Mouse (Mus musculus) midbrain, embryonic 14.5 days (tissue): ENCODE measurements at regions not wholly inside any gene's neighbourhood (a gene's known extent, or its start where the extent isn't known, plus 50 kb on each side); places are given as distances from the start of the nearest gene placed in this dataset.
A peak's percentile ranks its signal among the peaks of the same experiment; 100 is the strongest.
"Not testable (repeated sequence)": the region's sequence is repeated elsewhere in the genome, so short reads cannot be mapped to it uniquely, and the experiment has no call there.

Experiments
- ATAC-seq: fragments of 200-750 bp; cut with Nextera tagmentation; 2 replicates; pipeline ENCODE4 v1.8.0; 2017; ENCODE audit warnings: moderate number of reproducible peaks, moderate library complexity; ENCODE audit not compliant: low FRiP score, low TSS enrichment
- DNase-seq: peaks from one replicate; pipeline ENCODE4 v3.0.0-alpha.2; 2015
- H3K27ac ChIP-seq: fragments of 300-500 bp; sonication (generic); replicated peaks from 2 replicates; pipeline ENCODE4 v1.5.1; 2014; ENCODE audit warnings: mild to moderate bottlenecking, low read depth, low read length, moderate library complexity
- H3K27me3 ChIP-seq: fragments of 300-500 bp; sonication (generic); 2 replicates; pipeline ENCODE4 v1.6.1; 2014; ENCODE audit warnings: low read length, control low read depth, mixed read lengths; ENCODE audit not compliant: control insufficient read depth, insufficient read depth
- H3K36me3 ChIP-seq: fragments of 300-500 bp; sonication (generic); 2 replicates; pipeline ENCODE4 v1.6.1; 2014; ENCODE audit warnings: low read length, control low read depth; ENCODE audit not compliant: control insufficient read depth, insufficient read depth
- H3K4me1 ChIP-seq: fragments of 300-500 bp; sonication (generic); 2 replicates; pipeline ENCODE4 v1.6.1; 2014; ENCODE audit warnings: mild to moderate bottlenecking, antibody characterized with exemption, low read length, control low read depth; ENCODE audit not compliant: control insufficient read depth, insufficient read depth
- H3K4me2 ChIP-seq: fragments of 300-500 bp; sonication (generic); 2 replicates; pipeline ENCODE4 v1.6.1; 2014; ENCODE audit warnings: mild to moderate bottlenecking, low read length, moderate library complexity
- H3K4me3 ChIP-seq: fragments of 300-500 bp; sonication (generic); replicated peaks from 2 replicates; pipeline ENCODE4 v1.5.1; 2014; ENCODE audit warnings: low read depth, low read length
- H3K9ac ChIP-seq: fragments of 300-500 bp; sonication (generic); replicated peaks from 2 replicates; pipeline ENCODE4 v1.6.1; 2014; ENCODE audit warnings: mild to moderate bottlenecking, low read length, moderate library complexity
- H3K9me3 ChIP-seq: fragments of 300-500 bp; sonication (generic); 2 replicates; pipeline ENCODE4 v1.6.1; 2016; ENCODE audit warnings: low read length, control low read depth, mixed read lengths; ENCODE audit not compliant: control insufficient read depth
- WGBS: fragments of 180-500 bp; shearing (Covaris S2); extraction: QIAGEN DNeasy Blood & Tissue Kit; methylation state at CpG from one replicate; pipeline ENCODE4 v1.1.7; 2014; 5-methylcytosine and 5-hydroxymethylcytosine counted together

DNA sequence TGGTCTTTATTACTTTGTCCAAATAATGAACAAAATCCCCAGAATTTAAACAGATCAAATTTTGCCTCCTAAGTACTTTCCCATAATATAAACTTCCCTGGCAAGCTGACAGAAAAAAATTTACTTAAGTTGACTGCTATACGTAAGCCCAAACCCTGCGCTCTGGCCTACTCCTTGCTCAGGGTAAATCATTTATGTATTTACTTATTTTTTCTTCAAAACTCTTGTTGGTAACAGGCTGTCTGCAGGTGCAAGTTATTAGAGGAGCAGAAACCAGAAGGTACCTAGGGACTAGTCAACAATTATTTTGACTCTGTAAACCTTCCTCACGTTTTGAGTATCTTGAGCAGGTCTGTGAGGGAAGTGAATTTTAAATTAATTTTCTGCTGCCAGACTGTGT is 2615.7 kb downstream of the Poteg start:
- Histone ChIP-seq H3K4me1 (no peaks in the 10 kb centered on the region), H3K4me2 (no peak overlapping the region), H3K27me3 (no peaks in the 10 kb centered on the region), H3K4me3 (no peak overlapping the region), H3K9me3 (no peaks in the 10 kb centered on the region), H3K36me3 (no peaks in the 10 kb centered on the region), H3K9ac (no peak overlapping the region), H3K27ac (no peak overlapping the region)
- no peak for DNase-seq
- ATAC-seq = no peak
- WGBS = 84% methylated on average over 3 of the region's 3 CpGs

DNA sequence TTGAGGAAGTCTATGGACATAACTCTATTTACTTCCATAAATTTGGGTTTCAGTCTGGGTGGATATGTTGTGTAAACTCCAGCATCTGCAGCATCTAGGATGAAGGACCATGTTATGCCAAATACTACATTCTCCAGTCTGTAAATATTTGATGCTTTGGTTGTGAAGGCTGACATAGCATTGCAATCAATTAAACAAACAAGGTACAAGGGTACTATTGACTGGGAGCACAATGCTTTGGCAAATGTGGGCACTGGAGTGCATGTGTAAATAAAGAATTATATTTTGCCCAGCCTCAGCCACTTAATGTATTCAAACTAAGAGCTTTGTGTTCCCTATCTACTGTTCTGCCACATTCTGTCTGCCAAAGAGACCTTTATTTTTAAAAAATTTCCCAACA is 2630.3 kb downstream of the Poteg start:
- Histone ChIP-seq H3K36me3 (no peaks in the 10 kb centered on the region), H3K27me3 (no peaks in the 10 kb centered on the region), H3K4me3 (no peak overlapping the region), H3K4me2 (no peak overlapping the region), H3K9me3 (no peaks in the 10 kb centered on the region), H3K27ac (no peak overlapping the region), H3K4me1 (no peaks in the 10 kb centered on the region), H3K9ac (no peak overlapping the region)
- no peak for DNase-seq
- ATAC-seq = no peak

DNA sequence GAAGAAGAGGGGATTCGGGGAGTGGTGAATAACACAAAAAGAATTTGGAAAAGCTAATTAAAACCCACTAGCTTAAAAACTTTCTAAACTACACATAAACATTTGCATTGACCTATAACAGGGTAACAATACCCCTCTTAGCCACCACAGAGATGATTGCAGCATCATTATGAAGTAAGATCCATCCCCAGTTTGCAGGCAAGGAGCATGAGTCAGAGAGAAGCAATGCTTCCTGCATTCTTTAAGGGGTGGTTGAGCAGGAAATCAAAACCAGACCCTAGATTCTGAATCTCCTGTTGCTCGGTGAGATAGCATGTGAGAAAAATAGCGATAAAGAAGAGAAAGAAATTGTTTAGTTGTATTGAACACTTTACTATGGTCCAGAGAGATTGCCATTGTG is 2680.3 kb downstream of the Poteg start:
- H3K27ac ChIP-seq = no peak overlapping the region
- no peaks in the 10 kb centered on the region for H3K9me3 ChIP-seq
- 91% methylated on average over 3 of the region's 3 CpGs for WGBS
- H3K27me3 ChIP-seq = no peaks in the 10 kb centered on the region
- DNase-seq (no peak), ATAC-seq (no peak)
- no peak overlapping the region for H3K4me2 ChIP-seq
- H3K4me3 ChIP-seq = no peak overlapping the region
- H3K36me3 ChIP-seq = no peaks in the 10 kb centered on the region
- no peaks in the 10 kb centered on the region for H3K4me1 ChIP-seq
- H3K9ac ChIP-seq = no peak overlapping the region

DNA sequence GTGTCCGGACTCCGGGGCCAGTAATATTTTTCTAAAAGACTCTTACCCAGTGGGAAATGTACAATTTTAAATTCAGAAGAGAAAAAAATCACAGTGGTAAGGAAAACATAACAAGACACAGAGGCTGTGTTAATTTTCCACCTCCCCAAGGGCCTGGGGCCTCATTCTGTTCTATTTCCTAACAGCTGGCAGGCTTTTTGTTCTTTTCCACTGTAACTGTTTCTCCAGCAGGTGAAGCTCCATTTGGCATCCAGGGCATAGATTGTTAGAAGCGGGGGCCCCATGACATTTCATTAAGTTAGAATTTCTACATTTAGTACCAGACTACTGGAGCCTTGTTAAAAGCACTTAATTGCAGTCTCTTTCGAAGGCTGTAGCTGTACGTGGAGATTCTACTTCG is 2687.5 kb downstream of the Poteg start:
- H3K27ac ChIP-seq = no peak overlapping the region
- DNase-seq (peak; percentile 47), ATAC-seq (no peak)
- no peaks in the 10 kb centered on the region for H3K9me3 ChIP-seq
- no peak overlapping the region for H3K4me3 ChIP-seq
- H3K9ac ChIP-seq = no peak overlapping the region
- no peaks in the 10 kb centered on the region for H3K36me3 ChIP-seq
- no peaks in the 10 kb centered on the region for H3K27me3 ChIP-seq
- H3K4me1 ChIP-seq = 0 out of 2 replicates have a peak, but pooled peaks cover 7% of the 10 kb centered on the region
- no peak overlapping the region for H3K4me2 ChIP-seq
- 67% methylated on average over 6 of the region's 6 CpGs for WGBS

DNA sequence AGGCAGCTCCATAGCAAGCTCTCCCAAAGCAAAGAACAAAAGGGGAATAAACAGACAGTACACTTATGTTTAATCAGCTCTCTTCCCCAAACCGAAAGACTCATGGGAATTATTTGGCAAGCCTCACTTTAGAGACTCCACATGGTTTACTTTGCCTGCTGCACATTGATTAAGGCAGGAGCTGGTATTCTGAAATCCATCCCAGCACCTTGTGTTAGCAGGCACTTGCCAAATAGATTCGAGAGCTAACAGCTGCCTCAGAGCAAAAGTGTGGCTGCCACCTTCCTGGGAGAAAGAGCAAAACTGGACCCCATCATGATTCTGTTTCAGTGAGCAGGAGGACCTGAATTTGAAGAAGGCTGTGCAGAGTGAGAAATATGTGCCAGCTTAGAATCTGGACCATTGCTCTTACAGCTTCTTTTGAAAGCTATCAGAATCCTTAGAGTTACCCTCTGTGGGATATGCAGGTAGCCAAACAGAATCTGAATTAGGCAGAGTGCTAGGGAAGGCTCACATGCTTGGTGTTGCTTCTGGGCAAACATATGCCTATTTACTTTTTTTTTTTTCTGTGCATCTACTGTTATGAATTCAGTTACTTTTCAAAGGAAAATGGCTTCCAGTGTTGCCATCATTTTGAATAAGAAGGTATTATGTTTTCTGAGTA is 2703.8 kb downstream of the Poteg start:
- Histone ChIP-seq H3K4me2 (no peak overlapping the region), H3K4me1 (peaks cover 2% of the 10 kb centered on the region; the same call in 1 of the 2 replicates), H3K9ac (no peak overlapping the region), H3K27me3 (no peaks in the 10 kb centered on the region), H3K27ac (no peak overlapping the region), H3K9me3 (no peaks in the 10 kb centered on the region), H3K36me3 (no peaks in the 10 kb centered on the region), H3K4me3 (no peak overlapping the region)
- WGBS = 76% methylated on average over 2 of the region's 2 CpGs
- DNase-seq = peak; percentile 35
- no peak for ATAC-seq

DNA sequence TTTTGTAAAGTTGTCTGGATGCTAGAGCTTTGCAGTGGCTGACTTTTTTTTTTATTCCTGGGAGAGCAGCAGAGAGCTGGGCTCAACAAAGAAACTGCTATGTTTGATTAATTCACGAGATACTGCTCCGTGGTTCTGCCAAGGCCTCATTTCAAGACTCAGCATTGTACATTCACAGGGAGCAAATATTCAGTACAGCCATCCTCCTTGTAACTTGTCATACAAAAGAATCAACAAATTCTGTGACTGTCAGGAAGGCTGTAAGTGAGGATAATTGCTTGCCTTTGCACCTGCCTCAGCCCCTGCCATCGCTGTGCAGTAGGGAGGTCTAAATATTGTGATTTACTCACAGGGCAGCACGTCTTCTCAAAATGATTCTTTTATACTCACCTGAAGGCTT is 2705.5 kb downstream of the Poteg start:
- WGBS = 46% methylated on average over 4 of the region's 4 CpGs
- Histone ChIP-seq H3K4me3 (no peak overlapping the region), H3K9me3 (no peaks in the 10 kb centered on the region), H3K9ac (no peak overlapping the region), H3K27ac (peak overlapping the region; percentile 26), H3K4me2 (no peak overlapping the region), H3K27me3 (no peaks in the 10 kb centered on the region), H3K4me1 (peaks cover 2% of the 10 kb centered on the region; the same call in 1 of the 2 replicates), H3K36me3 (no peaks in the 10 kb centered on the region)
- no peak for ATAC-seq
- peak; percentile 34 for DNase-seq

DNA sequence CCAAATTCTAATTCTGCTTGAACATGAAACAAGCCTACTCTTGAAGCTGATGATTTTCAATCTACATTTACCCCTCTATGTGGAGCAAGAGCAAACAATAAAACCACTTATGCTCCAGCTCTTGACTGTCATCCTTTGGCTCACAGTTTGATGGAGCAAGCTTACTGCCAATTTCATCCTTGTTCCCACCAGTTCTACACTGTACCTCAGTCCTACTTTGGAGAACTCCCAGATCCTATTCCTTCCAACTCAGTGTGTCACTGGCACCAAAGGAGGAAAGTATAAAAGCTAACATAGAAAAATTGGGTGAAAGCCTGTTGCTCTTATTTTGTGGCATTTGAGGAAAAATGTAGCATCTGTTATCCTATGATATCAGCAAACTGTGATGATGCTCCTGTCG is 2724.4 kb downstream of the Poteg start:
- no peak for DNase-seq
- Histone ChIP-seq H3K27me3 (no peaks in the 10 kb centered on the region), H3K9ac (no peak overlapping the region), H3K4me1 (no peaks in the 10 kb centered on the region), H3K9me3 (no peaks in the 10 kb centered on the region), H3K4me2 (no peak overlapping the region), H3K4me3 (no peak overlapping the region), H3K36me3 (no peaks in the 10 kb centered on the region), H3K27ac (no peak overlapping the region)
- 72% methylated on average over 1 of the region's 1 CpGs for WGBS
- ATAC-seq = no peak

DNA sequence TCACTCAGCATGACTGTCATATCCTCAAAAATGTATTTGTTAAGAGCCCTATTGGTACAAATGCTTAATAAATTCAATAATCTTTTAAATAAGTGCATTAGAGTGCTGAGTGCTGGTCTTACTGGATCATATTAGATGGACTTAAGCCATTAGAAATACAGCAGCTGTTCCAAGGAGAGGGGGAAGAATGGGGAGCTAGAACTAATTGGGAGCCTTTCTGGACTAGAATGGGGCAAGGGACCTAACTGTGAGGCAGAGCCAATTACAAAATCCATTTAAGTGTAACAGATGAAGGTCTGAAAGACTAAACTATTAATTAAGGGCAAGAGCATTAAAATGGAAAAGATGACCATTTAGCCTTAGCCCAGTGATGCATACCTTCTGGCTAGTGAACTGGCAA is 2755.3 kb downstream of the Poteg start:
- H3K36me3 ChIP-seq, H3K4me1 ChIP-seq, DNase-seq, H3K27me3 ChIP-seq, H3K27ac ChIP-seq, H3K9ac ChIP-seq, H3K4me2 ChIP-seq, H3K9me3 ChIP-seq, ATAC-seq, H3K4me3 ChIP-seq: not testable (repeated sequence)

DNA sequence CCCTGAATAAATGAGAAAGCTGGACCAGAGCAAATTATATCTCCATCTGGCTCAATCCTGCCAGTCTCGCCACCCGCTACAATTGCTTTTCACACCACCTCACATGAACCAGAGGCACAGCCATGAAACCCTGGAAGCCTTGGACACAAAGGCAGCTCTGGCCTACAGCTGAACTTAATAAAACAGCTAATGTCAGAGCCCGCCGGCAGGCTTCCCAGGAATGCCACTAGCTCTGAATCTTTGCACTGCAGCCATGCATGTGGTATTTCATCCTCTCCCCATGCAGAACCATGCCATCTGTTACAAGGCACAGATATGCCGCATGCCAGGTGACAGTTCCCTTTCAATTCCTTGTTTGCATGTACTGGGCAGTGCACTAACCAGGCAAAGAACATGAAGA is 2779.9 kb downstream of the Poteg start:
- H3K36me3 ChIP-seq = no peaks in the 10 kb centered on the region
- H3K27ac ChIP-seq = no peak overlapping the region
- H3K4me3 ChIP-seq = no peak overlapping the region
- no peaks in the 10 kb centered on the region for H3K27me3 ChIP-seq
- no peaks in the 10 kb centered on the region for H3K9me3 ChIP-seq
- H3K9ac ChIP-seq = no peak overlapping the region
- no peak overlapping the region for H3K4me2 ChIP-seq
- WGBS = 80% methylated on average over 5 of the region's 5 CpGs
- ATAC-seq (no peak), DNase-seq (peak; percentile 11)
- H3K4me1 ChIP-seq = no peaks in the 10 kb centered on the region
